Mouse (Mus musculus): Measurements from ENCODE around the gene Gsta2. TPM values are rescaled to one million over a fixed set of nuclear protein-coding genes. Genes with fewer than 3 reads are reported as not detected.
"Not testable (repeated sequence)": the region's sequence is repeated elsewhere in the genome, so short reads cannot be mapped to it uniquely, and the experiment has no call there.

Gene Gsta2
- polyA plus RNA-seq, 1 experiment from 2014 or later, result not detected

- 75% methylated on average over 3 of the region's 4 CpGs for WGBS
- H3K4me1 ChIP-seq (ENCODE audit: control insufficient read depth, insufficient read depth, low read length); DNase-seq (ENCODE audit: low spot score); H3K4me2 ChIP-seq (ENCODE audit: low read depth); H3K27ac ChIP-seq (ENCODE audit: low read depth, low read length); ATAC-seq (ENCODE audit: insufficient read depth, low FRiP score, low TSS enrichment); H3K4me3 ChIP-seq (ENCODE audit: low read depth, low read length); H3K36me3 ChIP-seq (ENCODE audit: control insufficient read depth, insufficient read depth, low read length); H3K9ac ChIP-seq (ENCODE audit: low read length); H3K27me3 ChIP-seq (ENCODE audit: control insufficient read depth, insufficient read depth, low read length); H3K9me3 ChIP-seq (ENCODE audit: control insufficient read depth, low read length): not testable (repeated sequence)
Measured at GRCm38 (mm10) chr9:78345235-78345634, 10.4 kb downstream of the Gsta2 start.

GRCm38 (mm10) chr9:78343055-78343454 is 12.5 kb downstream of the Gsta2 start:
- H3K36me3 ChIP-seq (ENCODE audit: control insufficient read depth, insufficient read depth, low read length); ATAC-seq (ENCODE audit: insufficient read depth, low FRiP score, low TSS enrichment); H3K27ac ChIP-seq (ENCODE audit: low read depth, low read length); H3K4me2 ChIP-seq (ENCODE audit: low read depth); H3K9ac ChIP-seq (ENCODE audit: low read length); H3K9me3 ChIP-seq (ENCODE audit: control insufficient read depth, low read length); H3K4me3 ChIP-seq (ENCODE audit: low read depth, low read length); H3K4me1 ChIP-seq (ENCODE audit: control insufficient read depth, insufficient read depth, low read length); H3K27me3 ChIP-seq (ENCODE audit: control insufficient read depth, insufficient read depth, low read length); DNase-seq (ENCODE audit: low spot score): not testable (repeated sequence)
- 86% methylated on average over 9 of the region's 9 CpGs for whole genome bisulfite sequencing

GRCm38 (mm10) chr9:78342494-78342893 is 13.1 kb downstream of the Gsta2 start:
- H3K27me3 ChIP-seq (ENCODE audit: control insufficient read depth, insufficient read depth, low read length), result not testable (repeated sequence)
- WGBS, result 89% methylated on average over 4 of the region's 4 CpGs

GRCm38 (mm10) chr9:78340324-78340723 is 15.3 kb downstream of the Gsta2 start:
- H3K4me1 ChIP-seq (ENCODE audit: control insufficient read depth, insufficient read depth, low read length); H3K4me3 ChIP-seq (ENCODE audit: low read depth, low read length); H3K9me3 ChIP-seq (ENCODE audit: control insufficient read depth, low read length); H3K36me3 ChIP-seq (ENCODE audit: control insufficient read depth, insufficient read depth, low read length); H3K27me3 ChIP-seq (ENCODE audit: control insufficient read depth, insufficient read depth, low read length); H3K9ac ChIP-seq (ENCODE audit: low read length); H3K4me2 ChIP-seq (ENCODE audit: low read depth); H3K27ac ChIP-seq (ENCODE audit: low read depth, low read length); ATAC-seq (ENCODE audit: insufficient read depth, low FRiP score, low TSS enrichment): not testable (repeated sequence)
- peak; percentile 53 for DNase-seq (ENCODE audit: low spot score)
- 16% methylated on average over 8 of the region's 8 CpGs for WGBS

More at GRCm38 (mm10) chr9:78342494-78342893, 13.1 kb downstream of the Gsta2 start:
- not testable (repeated sequence) for H3K4me2 ChIP-seq (ENCODE audit: low read depth); H3K4me3 ChIP-seq (ENCODE audit: low read depth, low read length); H3K27ac ChIP-seq (ENCODE audit: low read depth, low read length); H3K36me3 ChIP-seq (ENCODE audit: control insufficient read depth, insufficient read depth, low read length); H3K9ac ChIP-seq (ENCODE audit: low read length); H3K4me1 ChIP-seq (ENCODE audit: control insufficient read depth, insufficient read depth, low read length); H3K9me3 ChIP-seq (ENCODE audit: control insufficient read depth, low read length); DNase-seq (ENCODE audit: low spot score); ATAC-seq (ENCODE audit: insufficient read depth, low FRiP score, low TSS enrichment)

GRCm38 (mm10) chr9:78337050-78337449 is 18.5 kb downstream of the Gsta2 start:
- H3K4me3 ChIP-seq (ENCODE audit: low read depth, low read length); ATAC-seq (ENCODE audit: insufficient read depth, low FRiP score, low TSS enrichment); DNase-seq (ENCODE audit: low spot score); H3K4me1 ChIP-seq (ENCODE audit: control insufficient read depth, insufficient read depth, low read length); H3K9me3 ChIP-seq (ENCODE audit: control insufficient read depth, low read length); H3K9ac ChIP-seq (ENCODE audit: low read length); H3K27ac ChIP-seq (ENCODE audit: low read depth, low read length); H3K4me2 ChIP-seq (ENCODE audit: low read depth); H3K36me3 ChIP-seq (ENCODE audit: control insufficient read depth, insufficient read depth, low read length); H3K27me3 ChIP-seq (ENCODE audit: control insufficient read depth, insufficient read depth, low read length): not testable (repeated sequence)

- not testable (repeated sequence) for H3K4me2 ChIP-seq (ENCODE audit: low read depth); H3K27me3 ChIP-seq (ENCODE audit: control insufficient read depth, insufficient read depth, low read length); H3K36me3 ChIP-seq (ENCODE audit: control insufficient read depth, insufficient read depth, low read length); ATAC-seq (ENCODE audit: insufficient read depth, low FRiP score, low TSS enrichment); H3K4me1 ChIP-seq (ENCODE audit: control insufficient read depth, insufficient read depth, low read length); H3K9ac ChIP-seq (ENCODE audit: low read length); H3K9me3 ChIP-seq (ENCODE audit: control insufficient read depth, low read length); DNase-seq (ENCODE audit: low spot score); H3K4me3 ChIP-seq (ENCODE audit: low read depth, low read length); H3K27ac ChIP-seq (ENCODE audit: low read depth, low read length)
- WGBS, result 88% methylated on average over 1 of the region's 1 CpGs
Measured at GRCm38 (mm10) chr9:78327289-78327688, 28.3 kb downstream of the Gsta2 start, which contains the start of gene Omt2b. Gene Omt2b, plus strand, starts transcription at chr9:78327589.

- H3K9ac ChIP-seq (ENCODE audit: low read length), result no peak overlapping the region
- H3K9me3 ChIP-seq (ENCODE audit: control insufficient read depth, low read length), result no peaks in the 10 kb centered on the region
- ATAC-seq (ENCODE audit: insufficient read depth, low FRiP score, low TSS enrichment) (no peak), DNase-seq (ENCODE audit: low spot score) (no peak)
- H3K27ac ChIP-seq (ENCODE audit: low read depth, low read length), result no peak overlapping the region
- H3K27me3 ChIP-seq (ENCODE audit: control insufficient read depth, insufficient read depth, low read length), result no peaks in the 10 kb centered on the region
- H3K36me3 ChIP-seq (ENCODE audit: control insufficient read depth, insufficient read depth, low read length), result no peaks in the 10 kb centered on the region
- H3K4me2 ChIP-seq (ENCODE audit: low read depth), result no peak overlapping the region
- no peak overlapping the region for H3K4me3 ChIP-seq (ENCODE audit: low read depth, low read length)
- no peaks in the 10 kb centered on the region for H3K4me1 ChIP-seq (ENCODE audit: control insufficient read depth, insufficient read depth, low read length)
- whole genome bisulfite sequencing, result 32% methylated on average over 1 of the region's 1 CpGs
Measured at GRCm38 (mm10) chr9:78319499-78319898, 36.1 kb downstream of the Gsta2 start.

- Histone ChIP-seq H3K4me2 (ENCODE audit: low read depth) (no peak within 1 kb of the TSS), H3K4me3 (ENCODE audit: low read depth, low read length) (no peak within 1 kb of the TSS), H3K9me3 (ENCODE audit: control insufficient read depth, low read length) (no peaks in the 10 kb centered on the region), H3K9ac (ENCODE audit: low read length) (no peak within 1 kb of the TSS), H3K27ac (ENCODE audit: low read depth, low read length) (no peak within 1 kb of the TSS), H3K27me3 (ENCODE audit: control insufficient read depth, insufficient read depth, low read length) (no peaks in the 10 kb centered on the region), H3K36me3 (ENCODE audit: control insufficient read depth, insufficient read depth, low read length) (no peaks in the 10 kb centered on the region), H3K4me1 (ENCODE audit: control insufficient read depth, insufficient read depth, low read length) (no peaks in the 10 kb centered on the region)
- ATAC-seq (ENCODE audit: insufficient read depth, low FRiP score, low TSS enrichment), result no peak
- WGBS, result 95% methylated on average over 2 of the region's 2 CpGs
- DNase-seq (ENCODE audit: low spot score), result no peak
Measured at GRCm38 (mm10) chr9:78314696-78315095, 40.9 kb downstream of the Gsta2 start, which contains the start of gene Omt2a. Gene Omt2a, minus strand, starts transcription at chr9:78314796.

GRCm38 (mm10) chr9:78308122-78308521 is 47.5 kb downstream of the Gsta2 start:
- H3K4me3 ChIP-seq (ENCODE audit: low read depth, low read length); ATAC-seq (ENCODE audit: insufficient read depth, low FRiP score, low TSS enrichment); H3K9me3 ChIP-seq (ENCODE audit: control insufficient read depth, low read length); H3K9ac ChIP-seq (ENCODE audit: low read length); H3K4me1 ChIP-seq (ENCODE audit: control insufficient read depth, insufficient read depth, low read length); H3K36me3 ChIP-seq (ENCODE audit: control insufficient read depth, insufficient read depth, low read length); H3K27ac ChIP-seq (ENCODE audit: low read depth, low read length); H3K27me3 ChIP-seq (ENCODE audit: control insufficient read depth, insufficient read depth, low read length); H3K4me2 ChIP-seq (ENCODE audit: low read depth); DNase-seq (ENCODE audit: low spot score): not testable (repeated sequence)
- 92% methylated on average over 3 of the region's 3 CpGs for WGBS
